Mouse (Mus musculus) right cerebral cortex, adult 2 months (tissue): Measurements from ENCODE around the gene Itga9.

Experiments
- DNase-seq, 2 experiments: peaks; one replicate each; pipeline ENCODE4 v3.0.0; 2021 to 2022; ENCODE audit warnings: low spot score in 2 of 2

Gene Itga9

GRCm38 (mm10) chr9:118607701-118608401 is 1.4 kb downstream of the Itga9 start:
- no peak for DNase-seq

DNA sequence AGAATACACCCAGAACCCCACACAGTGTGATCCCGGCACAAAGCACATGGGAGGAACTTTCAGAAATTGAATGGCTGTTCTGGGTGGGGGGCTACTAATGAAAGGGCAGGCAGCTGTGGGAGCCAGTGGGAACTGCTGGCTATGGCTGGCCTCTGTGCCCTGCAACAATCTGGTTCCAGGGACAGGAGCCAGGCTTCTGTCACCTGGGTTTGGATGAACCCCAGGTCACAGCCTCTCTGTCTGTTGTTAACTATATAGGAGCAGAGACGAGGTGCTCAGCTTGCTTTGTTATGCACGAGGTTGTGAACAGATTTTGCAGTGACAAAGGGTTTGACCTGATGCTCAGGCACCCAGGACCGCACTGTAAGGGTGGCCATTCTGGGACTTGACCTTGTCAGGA is 2.1 kb downstream of the Itga9 start:
- no peak for DNase-seq

- DNase-seq: peak; percentile 60 to 63
Measured at GRCm38 (mm10) chr9:118610060-118610459, 3.6 kb downstream of the Itga9 start.

DNA sequence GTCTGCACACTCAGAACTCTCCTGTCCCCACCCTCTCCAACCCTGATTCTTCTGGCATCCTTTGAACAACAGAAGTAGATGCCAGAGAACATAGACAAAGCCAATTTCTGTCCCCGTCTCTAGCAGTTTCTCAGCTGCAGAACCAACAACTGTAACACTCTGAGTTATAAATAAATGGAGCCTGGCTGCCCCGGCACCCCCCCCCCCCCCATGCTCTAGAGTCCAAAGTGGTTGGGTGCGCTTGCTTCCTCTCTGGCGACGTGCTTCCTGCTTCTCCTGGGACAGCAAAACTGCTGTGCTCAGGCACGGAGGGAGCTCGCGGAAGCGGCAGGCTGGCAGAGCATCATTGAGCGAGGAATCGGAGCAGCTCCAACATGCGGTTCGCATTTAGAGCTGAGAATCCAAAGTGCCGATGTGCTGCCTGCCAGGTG is 4.6 kb downstream of the Itga9 start:
- peak; percentile 37 to 63 for DNase-seq

GRCm38 (mm10) chr9:118611958-118612581 is 5.6 kb downstream of the Itga9 start:
- no peak for DNase-seq

GRCm38 (mm10) chr9:118617237-118617636 is 10.7 kb downstream of the Itga9 start:
- DNase-seq: no peak

- DNase-seq: no peak
Measured at GRCm38 (mm10) chr9:118618732-118619250, 12.3 kb downstream of the Itga9 start.

DNA sequence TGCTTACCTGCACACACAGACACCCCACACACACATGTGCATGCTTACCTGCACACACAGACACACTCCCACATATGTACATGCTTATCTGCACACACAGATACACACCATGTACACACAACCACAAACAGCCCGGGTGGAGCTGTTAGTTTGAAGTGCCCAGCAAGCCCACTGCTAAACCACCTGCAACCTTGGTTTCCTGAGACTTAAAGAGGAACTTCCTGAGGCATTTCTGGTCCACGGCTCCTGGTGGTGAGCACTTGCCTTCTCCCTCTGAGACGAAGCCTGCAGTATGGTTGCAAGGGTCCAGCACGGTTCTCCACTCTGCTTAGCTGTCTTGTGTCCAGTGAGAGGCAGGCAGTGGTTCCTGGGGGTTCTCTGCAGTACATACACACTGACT is 14.3 kb downstream of the Itga9 start:
- no peak for DNase-seq

- DNase-seq: no peak
Measured at GRCm38 (mm10) chr9:118621691-118622090, 15.2 kb downstream of the Itga9 start.

- DNase-seq: no peak
Measured at GRCm38 (mm10) chr9:118622376-118623166, 16.1 kb downstream of the Itga9 start.

DNA sequence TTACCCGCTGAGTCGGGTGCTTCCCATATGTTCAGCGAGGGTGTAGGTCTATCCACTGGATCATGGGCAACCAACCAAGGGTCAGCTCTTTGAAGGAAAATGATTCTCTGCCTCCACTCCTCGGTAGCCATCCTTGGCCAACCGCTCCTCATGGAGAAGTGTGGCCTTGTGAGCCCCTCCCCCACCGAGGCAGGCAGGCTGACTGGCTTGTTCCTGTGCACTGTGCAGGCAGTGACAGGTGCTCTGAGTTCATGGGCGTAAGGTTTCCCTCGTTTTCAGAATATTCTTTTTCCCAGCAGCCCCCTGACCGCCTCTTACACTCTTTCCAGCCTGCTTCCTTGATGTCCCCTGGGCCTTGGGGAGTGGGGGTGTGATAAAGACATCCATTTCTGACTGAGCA is 17.0 kb downstream of the Itga9 start:
- no peak for DNase-seq

GRCm38 (mm10) chr9:118624146-118624545 is 17.7 kb downstream of the Itga9 start:
- DNase-seq: no peak

DNA sequence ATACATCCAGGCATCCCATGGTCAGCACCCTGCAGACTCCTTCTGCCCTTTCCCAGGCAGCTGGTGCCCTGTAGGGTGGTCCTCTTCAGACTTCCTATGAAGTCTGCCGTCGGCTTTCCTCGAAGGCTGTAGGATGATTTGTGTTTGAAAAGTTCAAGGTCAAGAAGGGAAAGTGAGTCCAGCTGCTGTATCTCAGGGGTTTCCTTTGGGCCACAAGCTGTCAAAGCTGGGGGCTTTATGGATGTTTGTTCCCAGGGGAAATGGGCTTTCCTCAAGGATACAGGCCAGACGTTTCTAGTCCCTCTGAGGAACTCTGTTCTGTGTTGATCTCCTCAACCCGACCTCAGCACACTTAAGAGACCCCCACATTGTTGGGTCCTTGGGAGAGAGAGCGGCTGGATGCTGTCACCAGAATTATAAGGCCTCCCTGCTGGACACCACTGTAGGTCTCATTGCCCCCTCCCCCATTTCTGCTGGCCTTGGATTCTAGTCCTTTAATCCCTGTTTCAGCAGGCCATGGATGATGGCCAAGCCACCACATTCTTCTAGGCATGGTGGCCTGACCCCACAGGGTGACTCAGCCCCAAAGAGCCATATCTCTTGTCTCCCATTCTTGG is 23.4 kb downstream of the Itga9 start:
- no peak for DNase-seq

DNA sequence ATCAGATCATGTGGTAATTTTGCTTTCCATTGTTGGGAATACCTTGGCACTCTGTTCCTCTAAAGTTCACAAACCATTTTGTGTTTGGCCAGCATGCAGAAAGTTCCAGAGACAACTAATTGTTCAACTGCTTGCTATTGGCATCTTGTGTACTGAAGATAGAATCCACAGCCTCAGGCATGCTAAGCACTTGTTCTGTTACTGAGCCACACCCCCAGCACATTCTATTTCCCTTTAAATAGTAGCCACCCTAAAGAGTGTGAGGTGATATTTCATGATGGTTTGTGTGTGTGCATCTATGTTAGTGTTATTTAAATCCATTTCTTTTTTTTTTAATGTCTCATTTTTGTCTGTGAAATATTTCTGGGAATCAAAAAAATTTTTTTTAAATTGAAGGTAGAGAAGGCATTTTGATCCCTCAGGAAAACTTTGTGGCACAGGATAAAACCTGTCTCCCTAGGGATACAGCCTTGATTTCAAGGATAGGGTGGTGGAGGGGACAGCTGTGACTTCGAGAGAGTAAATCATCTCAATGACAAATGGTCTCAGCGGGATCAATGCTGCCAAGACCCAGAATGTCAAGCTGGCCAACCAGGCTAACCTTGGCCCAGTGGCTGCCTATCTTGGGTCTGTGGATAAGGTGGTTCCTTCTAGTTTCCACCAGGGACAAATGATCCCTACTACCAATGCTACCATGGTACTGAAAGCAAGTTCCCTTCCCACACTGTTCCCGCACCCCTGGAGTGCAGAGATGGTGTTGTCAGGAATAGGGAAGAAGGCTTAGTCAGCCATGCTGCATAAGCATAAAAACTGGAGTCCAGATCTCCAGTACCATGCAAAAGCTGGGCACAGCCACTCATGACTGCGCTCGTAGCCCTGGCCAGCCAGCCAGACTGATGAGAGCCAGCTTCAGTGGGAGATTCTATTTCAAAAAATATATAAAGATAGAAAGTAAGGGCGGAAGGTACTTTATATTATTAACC is 25.6 kb downstream of the Itga9 start:
- peak in 1 of 2 experiments; percentile 11 for DNase-seq

DNA sequence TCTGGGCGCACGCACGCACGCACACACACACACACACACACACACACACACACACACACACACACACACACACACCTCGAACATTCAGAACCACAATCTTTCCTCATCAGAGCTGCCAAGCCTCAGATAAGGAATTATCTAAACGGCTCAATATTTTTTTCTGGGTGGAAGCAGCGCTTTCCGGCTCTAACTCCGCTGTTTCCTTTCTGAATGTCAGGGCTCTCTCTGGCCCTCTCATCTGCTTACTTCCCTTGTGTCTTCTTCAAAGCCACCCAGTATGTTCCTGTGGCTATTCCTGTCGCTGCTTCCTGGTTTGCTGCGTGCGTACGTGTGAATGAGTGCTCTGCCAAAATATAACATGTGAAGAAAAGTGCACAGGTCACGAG is 26.3 kb downstream of the Itga9 start:
- no peak for DNase-seq

DNA sequence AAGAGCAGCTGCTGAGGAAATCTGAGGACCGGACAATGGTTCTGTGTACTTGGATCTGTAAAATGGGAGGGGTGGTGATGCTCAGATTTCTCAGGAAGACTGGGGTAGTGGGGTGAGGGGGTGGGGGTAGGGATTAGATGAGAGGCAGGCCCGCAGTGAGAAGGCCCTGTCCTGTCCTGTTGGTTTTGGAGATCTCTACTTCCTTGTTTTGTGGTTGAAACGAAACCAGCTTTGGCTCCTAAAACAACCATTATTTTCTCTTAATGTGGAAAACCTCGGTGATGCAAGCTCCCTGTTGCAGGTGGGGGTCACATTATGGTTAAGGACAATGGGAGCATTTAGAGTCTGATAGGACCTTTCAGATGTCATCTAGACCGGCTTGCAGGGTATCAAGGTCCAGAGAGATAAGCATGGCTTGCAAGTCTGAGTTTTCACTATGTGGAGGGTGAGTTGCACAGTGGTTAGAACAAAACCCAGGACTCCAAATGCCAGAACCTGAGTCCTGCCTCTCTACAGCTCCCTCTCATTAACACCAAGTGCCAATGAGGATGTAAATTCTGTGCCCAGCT is 32.2 kb downstream of the Itga9 start:
- no peak for DNase-seq

- no peak for DNase-seq
Measured at GRCm38 (mm10) chr9:118645698-118646355, 39.3 kb downstream of the Itga9 start.

DNA sequence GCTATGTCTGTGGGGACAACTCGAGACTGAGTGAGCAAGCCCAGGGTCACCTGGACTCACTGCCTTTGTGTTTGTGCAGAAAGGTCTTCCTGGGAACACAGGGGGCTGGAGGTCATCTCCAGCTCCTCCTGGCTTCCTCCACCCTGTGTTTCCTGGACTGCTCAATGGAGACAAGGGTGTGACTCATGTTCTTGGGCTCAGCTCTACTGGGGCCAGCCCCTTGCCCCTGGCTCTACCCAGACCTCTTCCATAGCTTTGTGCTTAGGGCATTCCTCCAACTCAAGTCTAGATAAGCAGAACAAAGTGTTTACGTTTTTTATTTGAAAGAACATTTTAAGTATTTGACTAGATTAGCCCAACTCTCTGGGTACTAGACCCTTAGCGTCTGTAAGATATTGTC is 41.0 kb downstream of the Itga9 start:
- DNase-seq: no peak

DNA sequence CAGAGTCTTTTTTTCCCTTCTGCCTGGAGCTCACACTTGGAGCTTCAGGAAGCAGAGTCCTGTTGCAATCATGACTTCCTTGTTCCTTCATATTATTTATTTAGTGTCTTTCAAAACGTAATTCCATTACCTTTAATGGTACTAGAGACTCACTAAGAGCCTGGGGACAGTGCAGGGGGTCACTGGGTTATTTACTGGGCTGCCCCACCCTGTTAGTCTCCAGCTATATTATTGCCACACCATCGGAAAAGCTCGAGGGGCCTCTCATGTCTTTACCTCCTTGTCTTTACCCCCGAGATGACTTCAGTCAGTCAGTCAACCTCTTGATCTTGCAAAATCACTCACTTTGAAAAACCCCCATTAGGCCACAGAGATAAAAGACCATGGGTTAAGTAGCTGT is 44.5 kb downstream of the Itga9 start:
- no peak for DNase-seq

- DNase-seq: no peak
Measured at GRCm38 (mm10) chr9:118651939-118652338, 45.4 kb downstream of the Itga9 start.
